Mouse (Mus musculus): ENCODE data around the gene Ncoa6.

The Ncoa6 gene

DNA sequence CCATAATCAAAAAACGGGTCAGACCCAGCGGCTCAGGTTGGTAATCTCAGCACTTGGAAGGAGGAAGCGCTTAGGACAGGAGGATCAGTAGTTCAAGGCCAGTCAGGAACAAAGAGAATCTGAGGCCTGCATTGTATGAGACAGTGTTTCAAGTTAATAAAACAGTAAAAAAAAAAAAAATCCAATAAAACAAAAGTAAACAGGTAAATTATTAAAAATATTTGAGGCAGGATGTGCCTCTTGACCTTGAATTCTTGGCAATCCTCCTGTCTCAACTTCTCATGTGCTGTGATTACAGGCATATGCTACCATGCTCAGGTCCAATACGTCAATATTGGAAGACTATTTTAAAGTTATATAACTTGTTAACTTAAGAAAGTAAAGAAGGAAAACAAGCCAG lies 30.8 kb downstream of the Ncoa6 start:
- DNase-seq (ENCODE audit: low read depth, low spot score): no peak

DNA sequence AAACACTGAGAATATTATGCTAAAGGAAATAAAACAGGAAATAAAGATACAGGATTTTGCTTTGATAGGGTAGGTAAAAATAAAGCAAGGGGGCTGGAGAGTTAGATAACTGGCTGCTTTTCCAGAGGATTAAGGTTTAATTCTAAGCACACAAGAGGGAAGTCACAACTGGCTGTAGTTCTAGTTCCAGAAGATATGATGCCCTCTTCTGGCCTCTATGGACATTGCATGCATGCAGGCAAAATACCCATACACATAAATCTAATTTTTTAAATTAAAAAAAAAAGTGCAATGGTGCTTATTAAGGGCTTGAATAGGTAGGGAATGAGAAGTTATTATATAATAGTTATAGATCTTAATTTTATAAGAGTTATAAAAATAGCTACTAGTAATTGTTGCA lies 37.2 kb downstream of the Ncoa6 start:
- peak; percentile 40 for DNase-seq (ENCODE audit: low read depth, low spot score)

DNA sequence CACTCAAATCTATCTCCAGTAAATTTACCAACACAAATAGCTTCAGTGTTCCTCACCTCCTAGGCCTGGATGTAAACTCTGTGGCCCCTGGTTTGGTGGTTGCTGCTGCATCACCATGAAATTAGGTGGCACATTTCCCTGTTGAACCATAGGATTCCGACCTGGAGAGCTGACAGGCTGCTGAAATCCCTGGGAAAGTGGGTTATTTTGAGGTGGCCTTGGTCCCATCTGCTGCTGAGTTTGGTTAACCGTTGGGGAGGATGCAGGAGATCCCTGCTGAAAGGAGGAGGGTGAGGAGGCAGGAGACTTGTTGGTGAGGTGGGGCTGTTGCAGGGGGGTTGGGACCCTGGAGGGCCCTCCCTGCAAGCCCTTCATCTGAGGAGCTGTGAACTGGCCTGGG lies 52.8 kb downstream of the Ncoa6 start:
- DNase-seq (ENCODE audit: low read depth, low spot score): no peak

DNA sequence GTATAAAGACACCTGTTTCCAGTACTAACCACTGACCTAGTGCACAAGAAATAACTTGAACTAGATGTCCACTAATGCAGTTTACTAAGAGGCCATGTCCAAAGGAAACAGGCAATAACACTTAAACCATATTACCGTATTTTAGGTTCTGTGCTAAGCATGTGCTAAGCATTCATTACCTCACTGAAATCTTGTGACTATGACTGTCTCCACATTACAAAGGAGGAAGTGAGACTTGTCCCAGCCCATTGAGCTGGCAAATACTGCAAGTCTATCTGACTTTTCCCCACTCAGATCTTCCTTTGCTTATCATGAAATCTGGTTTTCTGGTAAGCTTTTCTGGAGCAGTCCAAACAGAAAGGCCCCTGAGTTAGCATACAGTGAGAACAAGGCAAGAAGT lies 69.1 kb downstream of the Ncoa6 start:
- DNase-seq (ENCODE audit: low read depth, low spot score): no peak

DNA sequence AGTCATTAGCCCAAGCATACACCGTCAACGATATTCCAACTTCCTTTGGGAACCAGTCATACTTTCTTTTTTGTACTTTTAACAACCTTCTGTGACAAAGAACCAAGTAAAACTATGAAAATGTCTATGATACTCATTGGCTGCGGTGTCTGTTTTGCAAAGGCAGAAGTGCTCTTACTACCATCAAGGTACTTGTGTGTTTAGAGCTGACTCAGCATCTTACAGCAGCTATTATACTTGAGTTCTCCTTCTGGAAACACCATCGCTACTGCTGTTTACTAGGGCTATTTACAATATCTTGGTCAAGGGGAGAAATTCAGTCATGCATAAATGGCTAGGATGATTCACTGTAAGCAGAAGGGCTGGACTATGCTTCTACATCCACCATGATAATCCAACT lies 71.8 kb downstream of the Ncoa6 start:
- DNase-seq (ENCODE audit: low read depth, low spot score): no peak

DNA sequence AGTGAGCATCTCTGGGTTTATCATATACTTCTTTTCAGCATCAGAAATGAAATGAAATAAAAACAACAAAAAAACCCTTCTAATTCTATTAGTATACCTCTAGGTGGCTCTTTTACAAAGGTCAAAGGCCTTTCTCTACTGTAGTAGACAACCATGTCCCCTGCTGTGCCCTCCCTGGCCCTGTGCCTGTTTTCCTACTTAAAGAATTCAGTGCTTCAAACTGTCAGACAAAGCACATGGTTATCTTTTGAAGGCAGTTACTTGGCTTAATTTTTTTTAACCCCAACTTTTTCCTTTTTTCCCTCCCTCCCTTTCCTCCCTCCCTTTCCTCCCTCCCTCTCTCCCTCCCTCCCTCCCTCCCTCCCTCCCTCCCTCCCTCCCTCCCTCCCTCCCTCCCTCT lies 73.4 kb downstream of the Ncoa6 start:
- DNase-seq (ENCODE audit: low read depth, low spot score): peak; percentile 46

DNA sequence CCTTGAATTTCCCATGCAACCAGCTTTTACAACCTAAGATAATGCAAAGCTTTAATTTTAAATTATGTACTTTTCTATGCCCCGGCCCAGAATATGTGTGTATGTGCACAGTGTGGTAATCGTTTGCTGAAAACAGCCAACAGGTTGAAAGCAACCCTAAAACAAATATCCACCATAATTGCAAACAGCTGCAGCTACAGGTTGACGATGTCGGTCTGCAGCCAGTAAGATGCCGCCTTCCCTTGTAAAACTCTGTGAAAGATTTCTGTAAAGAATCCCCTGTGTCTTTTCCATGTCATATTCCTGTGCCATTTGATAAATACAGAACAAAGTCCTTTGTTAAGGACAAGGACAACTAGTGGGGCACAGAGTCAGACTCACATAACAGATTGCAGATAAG lies 79.1 kb downstream of the Ncoa6 start:
- DNase-seq (ENCODE audit: low read depth, low spot score): no peak

DNA sequence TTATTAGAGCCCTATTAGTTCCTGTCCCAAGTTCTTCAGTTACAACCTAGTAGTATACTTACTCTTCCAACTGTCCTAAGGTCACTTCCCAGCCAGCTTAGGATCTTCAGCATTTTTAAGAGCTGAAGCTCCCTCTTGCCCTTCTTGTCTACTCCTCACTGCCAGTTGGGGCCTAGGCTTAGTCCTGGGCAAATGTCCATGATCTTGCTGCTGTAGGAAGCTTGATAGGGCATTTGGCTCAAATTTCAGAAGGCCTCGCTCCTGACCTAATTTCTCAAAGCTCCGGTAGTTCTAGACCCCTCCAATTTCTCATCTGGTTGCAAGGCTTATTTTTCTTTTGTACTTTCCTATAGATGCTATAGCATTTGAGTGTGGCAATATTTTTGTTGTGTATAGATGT lies 85.1 kb downstream of the Ncoa6 start:
- no peak for DNase-seq (ENCODE audit: low read depth, low spot score)

DNA sequence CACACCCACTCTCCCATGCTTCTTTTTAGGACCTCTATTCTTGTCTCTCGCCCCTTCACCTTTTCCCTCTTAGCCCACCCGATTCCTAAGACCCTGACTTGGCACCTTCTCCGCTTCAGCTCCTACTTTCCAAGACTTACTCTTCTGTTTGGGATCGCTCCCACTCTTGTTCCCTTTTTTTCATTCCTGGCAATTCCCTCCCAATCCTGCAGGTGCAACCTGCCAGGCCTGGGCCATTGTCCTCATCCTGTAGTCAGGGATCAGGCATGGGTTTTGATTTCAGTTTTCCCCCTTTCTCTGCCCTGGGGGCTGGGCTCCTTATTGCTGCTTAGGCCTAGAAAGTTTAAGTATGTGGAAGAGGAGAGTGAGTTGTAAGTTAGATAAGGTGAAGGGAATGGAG lies 86.6 kb downstream of the Ncoa6 start:
- peak; percentile 51 for DNase-seq (ENCODE audit: low read depth, low spot score)

DNA sequence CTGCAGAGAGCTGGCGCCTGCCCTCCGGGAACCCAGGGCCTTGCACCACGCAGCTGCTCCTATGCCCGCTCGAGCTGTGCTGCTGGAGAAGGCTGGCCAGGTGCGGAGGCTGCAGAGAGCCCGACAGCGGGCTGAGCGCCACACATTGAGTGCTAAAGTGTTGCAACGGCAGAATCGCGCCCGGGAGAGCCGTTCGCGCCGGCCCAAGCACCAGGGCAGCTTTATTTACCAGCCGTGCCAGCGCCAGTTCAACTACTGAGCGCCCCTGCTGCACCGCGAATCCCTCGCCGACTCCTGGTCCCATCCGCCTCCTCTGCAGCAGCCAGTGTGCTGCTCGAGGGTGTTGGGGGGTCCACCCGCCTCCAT lies 87.2 kb downstream of the Ncoa6 start:
- no peak for DNase-seq (ENCODE audit: low read depth, low spot score)

DNA sequence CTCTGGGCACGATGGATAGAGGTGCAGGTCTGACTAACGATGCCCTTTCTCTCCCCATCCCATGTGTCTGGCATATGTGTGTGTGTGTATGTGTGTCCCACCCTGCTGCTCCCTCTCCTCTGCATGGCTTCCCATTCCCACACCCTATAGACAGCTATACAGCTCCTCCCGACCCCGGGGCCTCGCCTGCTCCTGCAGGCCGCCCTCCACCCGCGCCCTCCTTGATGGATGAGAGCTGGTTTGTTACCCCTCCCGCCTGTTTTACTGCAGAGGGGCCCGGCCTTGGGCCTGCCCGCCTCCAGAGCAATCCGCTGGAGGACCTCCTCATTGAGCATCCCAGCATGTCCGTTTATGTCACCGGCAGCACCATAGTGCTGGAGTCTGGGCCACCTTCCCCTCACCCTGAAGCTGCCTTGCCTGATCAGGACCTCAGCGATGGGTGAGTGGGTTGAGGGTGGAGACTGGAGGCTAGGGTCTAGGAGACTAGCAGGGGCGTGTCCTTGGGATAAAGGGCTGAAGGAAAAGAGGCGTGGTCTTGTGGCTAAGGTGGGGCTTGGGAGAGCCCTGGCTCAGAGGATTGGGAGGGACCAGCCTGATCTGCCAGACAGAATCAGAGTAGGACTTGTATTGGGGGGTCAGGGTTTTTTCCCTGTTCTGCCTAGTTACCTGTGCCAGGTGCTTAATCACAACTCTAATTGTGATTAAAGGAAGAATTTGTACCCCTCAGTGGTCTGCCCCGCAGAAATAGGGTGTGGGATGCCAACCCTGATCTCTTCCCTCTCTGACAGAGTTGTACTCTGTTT lies 87.8 kb downstream of the Ncoa6 start:
- no peak for DNase-seq (ENCODE audit: low read depth, low spot score)

DNA sequence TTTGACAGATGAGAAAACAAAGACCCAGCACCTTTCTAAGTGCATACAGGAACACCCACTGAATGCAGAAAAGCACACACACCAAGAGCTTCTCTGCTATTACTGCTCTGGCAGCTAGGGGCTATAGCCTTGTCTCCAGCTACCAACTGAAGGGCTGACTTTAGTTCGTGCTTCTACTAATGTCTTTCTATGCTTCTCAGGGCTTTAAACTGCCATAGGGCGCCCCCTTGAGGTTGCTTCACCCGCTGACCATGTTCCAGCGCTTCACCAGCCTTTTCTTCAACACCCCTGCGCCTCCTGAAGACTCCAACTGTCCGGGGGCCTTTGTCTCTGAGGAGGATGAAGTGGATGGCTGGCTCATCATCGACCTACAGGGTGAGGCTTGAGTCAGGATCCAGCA lies 88.6 kb downstream of the Ncoa6 start:
- peak; percentile 94 for DNase-seq (ENCODE audit: low read depth, low spot score)

DNA sequence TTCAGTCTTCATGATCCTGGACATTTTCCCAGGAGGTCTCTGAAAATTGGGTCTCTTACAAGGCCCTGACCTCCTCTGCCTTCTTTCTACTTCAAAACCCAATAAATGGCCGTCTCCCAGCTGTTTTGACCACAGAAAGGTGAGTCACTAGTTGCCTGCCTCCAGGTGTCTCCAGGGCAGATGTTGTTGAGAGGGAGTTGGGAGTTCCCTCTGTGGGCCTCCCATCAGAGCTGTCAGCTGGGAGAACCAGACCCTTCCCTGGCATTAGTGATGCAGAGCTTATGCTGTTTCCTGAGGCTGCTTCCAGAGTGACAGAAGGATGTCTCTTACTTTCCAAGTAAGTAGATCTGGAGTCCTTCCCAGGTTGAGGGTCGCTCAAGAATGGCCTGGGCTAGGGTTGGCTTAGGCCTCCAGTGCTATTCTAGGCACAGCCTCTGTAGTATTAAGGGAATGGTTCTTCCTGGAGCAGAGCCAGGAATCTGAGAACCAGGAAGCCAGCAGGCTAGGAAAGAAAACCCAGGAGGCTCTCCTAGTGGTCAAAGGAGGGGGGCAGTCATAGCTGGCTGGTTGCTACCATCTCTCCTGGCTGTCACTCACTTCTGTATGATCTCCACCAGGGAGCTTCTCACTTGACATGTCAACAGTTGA lies 90.8 kb downstream of the Ncoa6 start:
- DNase-seq (ENCODE audit: low read depth, low spot score): no peak

DNA sequence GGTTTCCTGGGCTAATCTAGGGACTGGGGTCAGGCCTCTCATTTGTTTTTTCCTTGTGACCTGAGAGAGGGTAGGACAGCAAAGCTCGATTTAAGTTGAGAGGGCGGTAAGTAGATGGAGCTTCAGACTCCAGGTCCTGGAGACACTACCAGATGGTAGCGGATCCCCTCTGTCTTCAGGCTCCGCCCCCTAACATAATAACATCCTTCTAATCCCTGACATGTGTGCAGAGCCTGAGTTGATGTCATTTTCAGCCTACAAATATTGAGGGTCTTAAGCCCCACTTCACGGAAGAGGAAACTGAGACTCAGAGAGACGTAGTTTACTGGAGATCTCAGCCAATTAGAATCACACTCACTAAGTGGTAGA lies 91.4 kb downstream of the Ncoa6 start:
- no peak for DNase-seq (ENCODE audit: low read depth, low spot score)

DNA sequence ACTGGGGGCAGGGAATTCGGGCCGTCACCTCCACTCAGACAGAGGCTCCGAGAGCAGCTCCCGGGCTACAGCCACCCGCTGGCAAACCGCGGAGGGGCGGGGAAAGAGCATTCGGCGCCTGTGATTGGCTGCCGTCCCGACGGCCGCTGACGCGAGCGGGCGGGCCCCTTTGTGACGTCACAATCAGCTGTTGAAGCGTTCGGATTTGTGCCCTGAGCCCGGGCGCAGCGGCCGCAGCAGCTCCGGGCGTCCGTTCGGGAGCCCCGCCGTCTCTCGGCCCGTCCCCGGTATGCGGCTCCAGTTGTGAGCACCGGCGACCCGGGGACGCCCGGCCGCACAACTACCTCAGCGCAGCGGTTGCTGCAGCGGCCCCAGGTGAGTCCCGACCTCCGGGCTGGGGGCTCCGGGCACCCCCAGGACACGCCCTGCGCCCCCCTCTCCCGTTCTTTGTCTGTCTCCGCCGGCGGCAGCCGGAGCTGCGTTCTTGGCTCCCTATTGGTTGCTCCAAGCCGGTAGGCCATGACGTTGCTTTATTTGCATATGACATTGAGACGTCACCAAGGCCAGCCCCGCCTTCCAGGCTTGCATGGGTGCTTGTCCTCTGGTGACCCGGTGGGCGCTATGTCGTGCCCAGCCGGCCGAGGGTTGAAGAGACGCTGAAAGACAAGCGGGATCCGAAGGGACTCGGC lies 91.9 kb downstream of the Ncoa6 start:
- peak; percentile 97 for DNase-seq (ENCODE audit: low read depth, low spot score)

DNA sequence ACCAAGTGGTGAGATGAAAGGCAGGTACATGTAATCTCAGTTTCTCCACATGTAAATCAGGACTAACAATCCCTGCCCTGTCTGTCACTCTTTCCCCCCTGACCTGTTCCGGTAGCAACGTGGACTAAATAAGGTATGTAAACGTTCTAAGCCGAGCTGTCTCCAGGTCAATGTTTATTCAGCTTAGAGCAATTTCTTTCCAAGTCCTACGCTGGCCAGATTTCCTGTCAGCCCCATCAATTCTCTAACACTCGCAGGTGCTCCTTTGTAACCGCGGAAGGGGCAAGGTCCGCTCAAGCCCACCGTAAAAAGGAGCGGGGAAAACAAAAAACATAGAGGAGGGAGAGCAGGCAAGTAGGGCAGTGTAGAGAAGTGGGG lies 92.6 kb downstream of the Ncoa6 start:
- peak; percentile 37 for DNase-seq (ENCODE audit: low read depth, low spot score)

DNA sequence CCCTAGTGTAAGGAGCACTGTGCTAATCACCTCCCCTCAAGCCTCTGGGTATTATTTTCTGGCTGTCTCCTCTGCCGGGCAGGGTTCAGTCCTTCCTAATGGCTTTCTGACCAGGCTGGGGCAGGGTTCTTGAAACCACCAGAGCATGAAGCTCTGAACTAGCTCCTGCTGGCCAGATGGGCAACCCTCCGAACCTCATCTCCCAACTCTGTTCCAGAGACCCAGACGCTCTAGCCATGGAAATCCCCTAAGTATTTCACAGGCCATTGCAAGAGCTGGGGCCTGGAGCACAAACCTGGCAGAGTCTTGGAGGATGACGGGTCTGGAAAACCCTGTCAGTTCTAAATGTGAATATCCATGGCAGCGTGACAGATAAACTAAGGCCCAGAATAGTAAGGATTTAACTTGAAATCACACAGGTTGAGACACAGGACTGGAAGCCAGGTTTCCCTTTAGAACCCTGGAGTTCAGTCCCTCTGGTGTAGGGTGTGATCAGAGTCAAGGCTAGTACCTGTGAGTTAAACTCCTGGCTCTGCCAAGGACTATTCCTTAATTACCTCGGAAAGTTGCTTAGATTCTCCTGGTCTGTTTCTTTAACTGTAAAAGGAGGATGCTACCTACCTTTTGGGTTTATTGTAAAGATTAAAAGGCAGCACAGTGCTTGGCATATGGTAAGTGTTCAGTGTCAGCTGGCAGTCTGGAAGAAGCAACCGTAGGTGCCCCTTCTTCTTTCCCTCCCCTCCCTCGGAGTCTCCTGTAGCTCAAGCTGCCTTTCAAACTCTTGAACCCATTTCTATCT lies 93.2 kb downstream of the Ncoa6 start, which contains the start of gene Trp53inp2:
Gene Trp53inp2, plus strand, starts transcription at position 799 of the 799 bp plus-strand sequence.
- no peak for DNase-seq (ENCODE audit: low read depth, low spot score)

DNA sequence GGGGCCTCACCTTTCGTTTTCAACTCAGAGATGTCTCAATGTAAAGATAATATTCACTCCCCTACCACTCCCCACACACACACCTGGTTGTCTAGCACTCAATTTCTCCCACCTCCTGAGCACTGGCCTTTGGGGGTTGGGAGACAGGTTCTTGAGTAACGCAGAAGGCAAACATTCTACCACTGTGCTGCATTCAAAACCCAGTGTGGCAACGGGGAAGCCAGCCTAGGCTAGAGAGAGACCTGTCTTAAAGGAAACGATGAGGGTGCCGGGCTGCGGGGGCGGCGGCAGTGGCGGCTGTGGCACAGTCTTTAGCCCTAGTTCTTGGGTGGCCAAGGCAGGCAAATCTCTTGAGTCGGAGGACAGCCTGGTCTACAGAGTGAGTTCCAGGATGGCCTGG lies 97.5 kb downstream of the Ncoa6 start:
- no peak for DNase-seq (ENCODE audit: low read depth, low spot score)

DNA sequence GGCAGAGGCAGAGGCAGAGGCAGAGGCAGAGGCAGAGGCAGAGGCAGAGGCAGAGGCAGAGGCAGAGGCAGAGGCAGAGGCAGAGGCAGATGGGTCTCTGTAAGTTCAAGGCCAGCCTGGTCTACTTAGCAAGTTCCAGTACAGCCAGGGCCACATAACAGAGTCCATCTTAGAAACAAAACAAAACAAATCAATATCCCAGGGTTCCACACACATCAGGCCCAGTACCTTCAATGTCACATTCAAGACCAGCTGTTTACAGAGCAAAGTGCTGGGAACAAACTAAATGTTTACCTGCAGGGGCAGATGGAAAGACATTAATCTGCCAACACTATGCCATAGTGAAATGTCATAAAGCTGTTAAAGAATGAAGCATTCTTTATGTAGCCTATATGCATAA lies 99.2 kb downstream of the Ncoa6 start:
- DNase-seq (ENCODE audit: low read depth, low spot score): no peak

DNA sequence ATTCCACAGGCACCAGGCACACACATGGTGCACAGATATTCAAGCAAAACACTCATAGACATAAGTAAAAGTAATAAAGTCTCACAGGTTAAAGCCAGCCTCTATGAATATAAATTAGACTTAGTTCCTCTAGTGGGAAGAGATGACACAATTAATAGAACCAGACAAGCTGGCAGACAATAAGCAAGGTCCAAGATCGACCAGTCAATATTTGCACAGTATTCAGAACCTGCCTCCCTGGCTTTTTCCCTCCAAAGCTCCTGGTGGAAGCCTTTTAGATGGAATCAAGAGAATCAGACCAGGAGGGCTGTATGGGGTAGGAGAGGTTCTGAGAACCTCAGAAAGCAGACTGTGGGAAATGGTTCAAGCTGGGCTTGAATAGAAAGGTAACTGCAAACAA lies 99.8 kb downstream of the Ncoa6 start:
- DNase-seq (ENCODE audit: low read depth, low spot score): no peak

DNA sequence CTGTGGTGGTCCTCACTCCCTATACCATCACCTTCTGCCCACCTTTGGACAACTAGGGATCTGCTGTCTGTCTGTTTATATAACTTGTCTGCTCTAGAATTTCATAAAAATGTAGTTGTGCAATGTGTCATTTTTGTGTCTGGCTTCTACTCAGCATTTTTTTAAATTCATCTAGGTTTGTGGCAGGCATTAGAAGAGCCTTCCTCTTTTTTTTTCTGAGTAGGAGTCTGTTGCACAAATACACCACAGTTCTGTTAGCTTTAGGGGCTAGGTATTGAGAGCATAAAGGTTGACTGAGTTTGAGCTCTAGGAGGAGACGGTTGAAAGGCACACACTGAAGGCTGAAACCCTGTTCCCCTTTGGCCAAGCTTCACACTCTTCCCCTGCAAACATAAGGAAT lies 100.4 kb downstream of the Ncoa6 start:
- DNase-seq (ENCODE audit: low read depth, low spot score): no peak

DNA sequence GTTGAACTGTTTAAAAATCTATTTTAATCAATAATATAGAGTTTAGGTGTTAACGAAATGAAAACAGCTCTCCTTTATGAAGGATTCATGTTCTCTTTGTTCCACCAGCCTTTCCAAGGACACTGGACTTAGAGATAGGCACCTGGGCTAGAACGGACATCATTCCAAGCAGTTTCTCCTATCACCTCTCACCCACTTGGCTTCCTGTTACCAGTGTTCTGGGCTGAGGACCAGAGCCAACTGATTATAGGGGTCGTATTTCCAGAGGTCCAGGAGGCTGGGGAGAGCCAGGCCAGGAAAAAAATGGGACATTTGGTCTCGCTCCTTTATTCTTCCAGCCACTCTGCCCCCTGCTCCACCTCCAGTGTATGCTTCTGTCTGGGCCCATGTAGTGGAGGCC lies 101.2 kb downstream of the Ncoa6 start:
- no peak for DNase-seq (ENCODE audit: low read depth, low spot score)
